Mouse (Mus musculus): ENCODE results near the gene Ccdc121.
"Not testable (repeated sequence)": the region's sequence is repeated elsewhere in the genome, so short reads cannot be mapped to it uniquely, and the experiment has no call there.

Ccdc121 gene

DNA sequence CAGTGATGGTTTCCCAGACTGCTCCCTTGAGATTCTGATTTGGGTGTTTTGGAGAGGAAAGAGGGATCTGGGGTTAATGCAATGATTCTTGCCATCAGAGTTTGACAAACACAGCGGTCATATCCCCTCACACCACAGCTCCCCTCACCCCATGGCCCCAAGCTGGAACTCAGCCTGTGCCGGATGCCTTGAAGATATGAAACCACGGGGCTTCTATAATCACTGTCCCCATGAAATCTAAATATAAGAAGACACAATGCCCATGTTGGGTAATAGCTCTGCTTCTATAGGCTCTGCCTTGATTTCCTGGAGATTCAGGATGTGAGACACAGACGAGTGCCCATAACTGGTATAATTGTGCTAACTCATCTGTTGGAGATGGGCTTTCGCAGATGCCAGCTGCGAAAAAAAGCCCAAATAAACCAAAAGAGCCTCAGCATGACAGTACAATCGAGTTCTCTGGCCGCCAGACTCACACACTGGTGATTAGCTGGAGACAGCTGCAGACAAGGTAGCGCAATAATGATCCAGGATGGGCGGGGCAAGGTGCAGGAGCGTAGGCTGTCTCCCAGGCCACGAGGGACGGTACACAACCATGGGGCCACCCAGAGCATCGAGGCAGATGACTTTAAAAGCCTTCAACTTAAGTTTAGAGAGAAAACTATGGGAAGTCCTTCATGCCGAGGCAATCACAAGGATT, 1.3 kb upstream of the Ccdc121 start:
- no peak for DNase-seq (ENCODE audit: low spot score in 2 of 2)

- not testable (repeated sequence) for DNase-seq (ENCODE audit: low spot score in 2 of 2)
These were observed 396 bp downstream of the Ccdc121 start for GRCm38 (mm10) chr1:181510855-181511254.

GRCm38 (mm10) chr1:181505367-181505766, 5.9 kb downstream of the Ccdc121 start:
- no peak for DNase-seq (ENCODE audit: low spot score in 2 of 2)

GRCm38 (mm10) chr1:181503471-181503870, 7.8 kb downstream of the Ccdc121 start:
- DNase-seq (ENCODE audit: low spot score in 2 of 2), result no peak

GRCm38 (mm10) chr1:181484696-181485095, 26.6 kb downstream of the Ccdc121 start:
- DNase-seq (ENCODE audit: low spot score in 2 of 2), result no peak

DNA sequence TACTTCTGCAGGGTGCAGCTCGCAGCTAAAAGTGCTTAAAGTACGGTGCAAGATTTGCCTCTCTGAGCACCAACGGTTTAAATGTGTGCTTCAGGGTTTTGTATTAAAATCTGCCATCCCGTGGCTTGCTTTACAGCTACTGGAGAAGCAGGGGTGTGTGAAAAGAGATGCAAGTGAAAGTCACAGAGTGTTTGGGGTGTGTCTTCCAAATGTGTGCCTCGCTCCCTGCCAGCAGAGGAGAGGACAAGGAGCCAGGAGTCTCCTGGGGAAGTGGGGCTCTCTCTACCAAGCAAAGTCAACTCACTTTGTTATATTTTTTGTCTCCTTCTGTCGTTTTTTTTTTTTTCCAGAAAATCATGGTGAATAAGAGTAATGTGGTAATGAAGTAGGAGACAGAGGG, 34.7 kb downstream of the Ccdc121 start:
- no peak for DNase-seq (ENCODE audit: low spot score in 2 of 2)

DNA sequence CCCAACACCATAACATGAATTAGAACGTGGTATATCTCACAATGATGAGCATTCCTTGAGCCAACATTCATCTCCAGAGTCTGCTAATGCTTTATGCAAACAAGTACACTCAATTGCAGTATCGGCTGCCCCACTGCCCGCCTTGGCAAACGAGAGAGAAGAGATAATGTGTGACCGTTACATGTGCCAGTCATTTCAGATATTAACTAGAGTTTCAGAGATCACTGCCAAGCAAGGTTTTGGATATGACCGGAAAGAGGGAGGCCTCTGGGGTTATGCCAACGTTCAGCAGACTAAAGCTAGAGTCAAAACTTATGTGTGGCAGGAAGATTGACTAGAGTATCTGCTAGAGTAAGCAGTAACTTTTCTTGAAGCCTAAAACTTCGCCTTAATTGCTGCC, 35.1 kb downstream of the Ccdc121 start:
- no peak for DNase-seq (ENCODE audit: low spot score in 2 of 2)

- DNase-seq (ENCODE audit: low spot score in 2 of 2), result no peak
These were observed 41.8 kb downstream of the Ccdc121 start for GRCm38 (mm10) chr1:181469415-181469814.

DNA sequence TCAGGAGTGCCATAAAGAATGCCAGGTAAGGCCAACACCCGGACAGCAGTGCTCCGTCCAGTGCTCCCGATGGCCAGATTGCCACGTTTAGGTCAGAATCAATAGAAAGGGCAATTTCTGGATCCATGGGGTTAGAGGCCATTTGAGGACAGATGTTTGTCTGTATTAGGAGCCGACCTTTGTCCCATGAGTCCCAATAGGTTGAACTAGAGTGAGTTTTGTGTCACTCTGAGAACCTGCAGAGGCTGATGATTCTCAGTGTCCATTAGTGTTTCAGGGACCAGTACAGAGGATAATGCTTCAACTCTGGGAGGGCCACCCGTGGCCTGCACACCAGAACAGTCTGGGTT, 44.0 kb downstream of the Ccdc121 start:
- no peak for DNase-seq (ENCODE audit: low spot score in 2 of 2)

GRCm38 (mm10) chr1:181466601-181467320, 44.5 kb downstream of the Ccdc121 start:
- no peak for DNase-seq (ENCODE audit: low spot score in 2 of 2)

GRCm38 (mm10) chr1:181466040-181466439, 45.2 kb downstream of the Ccdc121 start:
- DNase-seq (ENCODE audit: low spot score in 2 of 2), result no peak

GRCm38 (mm10) chr1:181465027-181465426, 46.2 kb downstream of the Ccdc121 start:
- DNase-seq (ENCODE audit: low spot score in 2 of 2), result no peak

DNA sequence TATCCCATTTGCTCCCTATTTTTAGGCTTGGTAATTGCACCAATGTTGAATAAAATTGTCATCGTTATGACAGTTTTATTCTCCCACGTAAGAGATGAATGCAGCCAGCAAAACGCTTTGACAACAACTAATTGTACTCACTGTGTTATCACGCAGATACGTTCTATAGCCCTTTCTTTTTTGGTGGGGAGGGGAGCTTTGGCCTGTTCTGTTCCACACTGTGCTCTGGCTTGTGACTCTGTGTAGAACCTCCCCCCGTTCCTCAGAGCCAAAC, 48.4 kb downstream of the Ccdc121 start:
- no peak for DNase-seq (ENCODE audit: low spot score in 2 of 2)

- no peak for DNase-seq (ENCODE audit: low spot score in 2 of 2)
These were observed 49.0 kb downstream of the Ccdc121 start for GRCm38 (mm10) chr1:181462051-181462905.

GRCm38 (mm10) chr1:181461484-181461883, 49.8 kb downstream of the Ccdc121 start:
- no peak for DNase-seq (ENCODE audit: low spot score in 2 of 2)

DNA sequence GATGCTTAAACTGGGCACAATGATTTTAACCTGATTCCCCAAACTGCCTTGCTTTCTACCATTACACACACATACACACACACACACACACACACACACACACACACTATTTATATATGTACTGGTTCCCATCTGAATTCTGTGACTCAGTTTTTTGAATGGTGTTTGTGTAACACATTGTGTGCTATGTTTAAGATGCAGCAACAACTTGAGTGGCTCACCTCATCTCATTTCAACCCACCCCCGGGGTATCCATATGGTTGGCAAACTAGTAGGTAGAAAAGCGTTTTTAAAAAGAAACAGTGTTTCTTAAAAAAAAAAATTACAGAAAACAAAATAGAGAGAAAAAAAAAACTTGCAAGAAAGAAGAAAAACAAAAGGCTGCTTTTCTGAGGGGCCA, 51.0 kb downstream of the Ccdc121 start:
- no peak for DNase-seq (ENCODE audit: low spot score in 2 of 2)
